Mouse (Mus musculus): ENCODE data around the gene Gpr19. TPM values are rescaled to one million over a fixed set of nuclear protein-coding genes. Genes with fewer than 3 reads are reported as not detected.

Gene Gpr19
- polyA plus RNA-seq, 1 experiment from 2014 or later = 9.1 TPM

- H3K4me1 ChIP-seq (ENCODE audit: control insufficient read depth in 2 of 2, insufficient read depth in 2 of 2, low read length in 2 of 2) = no peaks in the 10 kb centered on the region
- H3K27ac ChIP-seq (replicated peaks in 1 of 2; ENCODE audit: control insufficient read depth in 1 of 2, insufficient read depth in 1 of 2, low read depth in 2 of 2, low read length in 2 of 2) = no peak overlapping the region
- H3K9ac ChIP-seq (ENCODE audit: low read length) = no peak overlapping the region
- WGBS = 82% methylated on average over 4 of the region's 4 CpGs
- H3K9me3 ChIP-seq (ENCODE audit: control insufficient read depth, low read length) = peaks cover 2% of the 10 kb centered on the region; the same call in 1 of the 2 replicates
- H3K4me2 ChIP-seq (ENCODE audit: low read length) = no peak overlapping the region
- H3K4me3 ChIP-seq (ENCODE audit: control insufficient read depth in 1 of 2, insufficient read depth in 1 of 2, low read depth in 1 of 2, low read length in 2 of 2) = no peak overlapping the region
- H3K27me3 ChIP-seq (ENCODE audit: control insufficient read depth, insufficient read depth, low read length) = no peaks in the 10 kb centered on the region
- H3K36me3 ChIP-seq (ENCODE audit: control insufficient read depth, insufficient read depth, low read length) = peaks cover 16% of the 10 kb centered on the region
- no peak for ATAC-seq (ENCODE audit: insufficient number of reproducible peaks, insufficient read depth, low FRiP score, low read depth)
Measured at GRCm38 (mm10) chr6:134870887-134871286, 27.5 kb downstream of the Gpr19 start.

- ATAC-seq (ENCODE audit: insufficient number of reproducible peaks, insufficient read depth, low FRiP score, low read depth) = no peak
- Histone ChIP-seq H3K27me3 (ENCODE audit: control insufficient read depth, insufficient read depth, low read length) (no peaks in the 10 kb centered on the region), H3K9me3 (ENCODE audit: control insufficient read depth, low read length) (peaks cover 2% of the 10 kb centered on the region; the same call in 1 of the 2 replicates), H3K9ac (ENCODE audit: low read length) (no peak overlapping the region), H3K4me2 (ENCODE audit: low read length) (no peak overlapping the region), H3K4me1 (ENCODE audit: control insufficient read depth in 2 of 2, insufficient read depth in 2 of 2, low read length in 2 of 2) (no peaks in the 10 kb centered on the region), H3K27ac (replicated peaks in 1 of 2; ENCODE audit: control insufficient read depth in 1 of 2, insufficient read depth in 1 of 2, low read depth in 2 of 2, low read length in 2 of 2) (no peak overlapping the region), H3K36me3 (ENCODE audit: control insufficient read depth, insufficient read depth, low read length) (peaks cover 14% of the 10 kb centered on the region), H3K4me3 (ENCODE audit: control insufficient read depth in 1 of 2, insufficient read depth in 1 of 2, low read depth in 1 of 2, low read length in 2 of 2) (no peak overlapping the region)
- WGBS = 75% methylated on average over 12 of the region's 12 CpGs
Measured at GRCm38 (mm10) chr6:134870209-134870742, 28.1 kb downstream of the Gpr19 start.

GRCm38 (mm10) chr6:134867325-134867724, 31.1 kb downstream of the Gpr19 start:
- H3K4me3 ChIP-seq (ENCODE audit: control insufficient read depth in 1 of 2, insufficient read depth in 1 of 2, low read depth in 1 of 2, low read length in 2 of 2) = no peak overlapping the region
- H3K9ac ChIP-seq (ENCODE audit: low read length) = no peak overlapping the region
- H3K4me2 ChIP-seq (ENCODE audit: low read length) = no peak overlapping the region
- H3K4me1 ChIP-seq (ENCODE audit: control insufficient read depth in 2 of 2, insufficient read depth in 2 of 2, low read length in 2 of 2) = no peaks in the 10 kb centered on the region; a peak in 1 of 4 replicates
- peaks cover 14% of the 10 kb centered on the region for H3K36me3 ChIP-seq (ENCODE audit: control insufficient read depth, insufficient read depth, low read length)
- no peaks in the 10 kb centered on the region for H3K27me3 ChIP-seq (ENCODE audit: control insufficient read depth, insufficient read depth, low read length)
- 94% methylated on average over 3 of the region's 3 CpGs for WGBS
- peaks cover 2% of the 10 kb centered on the region; the same call in 1 of the 2 replicates for H3K9me3 ChIP-seq (ENCODE audit: control insufficient read depth, low read length)
- no peak for ATAC-seq (ENCODE audit: insufficient number of reproducible peaks, insufficient read depth, low FRiP score, low read depth)
- no peak overlapping the region for H3K27ac ChIP-seq (replicated peaks in 1 of 2; ENCODE audit: control insufficient read depth in 1 of 2, insufficient read depth in 1 of 2, low read depth in 2 of 2, low read length in 2 of 2)

GRCm38 (mm10) chr6:134866113-134866512, 32.3 kb downstream of the Gpr19 start:
- Histone ChIP-seq H3K9ac (ENCODE audit: low read length) (no peak overlapping the region), H3K4me1 (ENCODE audit: control insufficient read depth in 2 of 2, insufficient read depth in 2 of 2, low read length in 2 of 2) (no peaks in the 10 kb centered on the region; a peak in 1 of 4 replicates), H3K36me3 (ENCODE audit: control insufficient read depth, insufficient read depth, low read length) (peaks cover 14% of the 10 kb centered on the region), H3K27ac (replicated peaks in 1 of 2; ENCODE audit: control insufficient read depth in 1 of 2, insufficient read depth in 1 of 2, low read depth in 2 of 2, low read length in 2 of 2) (no peak overlapping the region), H3K4me3 (ENCODE audit: control insufficient read depth in 1 of 2, insufficient read depth in 1 of 2, low read depth in 1 of 2, low read length in 2 of 2) (no peak overlapping the region), H3K27me3 (ENCODE audit: control insufficient read depth, insufficient read depth, low read length) (no peaks in the 10 kb centered on the region), H3K4me2 (ENCODE audit: low read length) (no peak overlapping the region), H3K9me3 (ENCODE audit: control insufficient read depth, low read length) (peaks cover 2% of the 10 kb centered on the region; the same call in 1 of the 2 replicates)
- ATAC-seq (ENCODE audit: insufficient number of reproducible peaks, insufficient read depth, low FRiP score, low read depth) = no peak
- 89% methylated on average over 7 of the region's 7 CpGs for WGBS

- WGBS = 5% methylated on average over 19 of the region's 19 CpGs
- H3K4me1 ChIP-seq (ENCODE audit: control insufficient read depth in 2 of 2, insufficient read depth in 2 of 2, low read length in 2 of 2) = no peaks in the 10 kb centered on the region; a peak in 1 of 4 replicates
- no peak for ATAC-seq (ENCODE audit: insufficient number of reproducible peaks, insufficient read depth, low FRiP score, low read depth)
- H3K36me3 ChIP-seq (ENCODE audit: control insufficient read depth, insufficient read depth, low read length) = no peaks in the 10 kb centered on the region
- no peaks in the 10 kb centered on the region for H3K9me3 ChIP-seq (ENCODE audit: control insufficient read depth, low read length)
- 0 out of 4 replicates have a peak overlapping the region, but pooled peaks of 1 of the 2 experiments have one; percentile 5 for H3K4me3 ChIP-seq (ENCODE audit: control insufficient read depth in 1 of 2, insufficient read depth in 1 of 2, low read depth in 1 of 2, low read length in 2 of 2)
- peak overlapping the region; percentile 23; the same call in 1 of the 2 replicates for H3K9ac ChIP-seq (ENCODE audit: low read length)
- H3K4me2 ChIP-seq (ENCODE audit: low read length) = peak overlapping the region; percentile 55
- H3K27ac ChIP-seq (replicated peaks in 1 of 2; ENCODE audit: control insufficient read depth in 1 of 2, insufficient read depth in 1 of 2, low read depth in 2 of 2, low read length in 2 of 2) = no peak overlapping the region
- H3K27me3 ChIP-seq (ENCODE audit: control insufficient read depth, insufficient read depth, low read length) = no peaks in the 10 kb centered on the region
Measured at GRCm38 (mm10) chr6:134863146-134863545, 35.2 kb downstream of the Gpr19 start.

- Histone ChIP-seq H3K4me2 (ENCODE audit: low read length) (peak overlapping the region; percentile 55), H3K27me3 (ENCODE audit: control insufficient read depth, insufficient read depth, low read length) (no peaks in the 10 kb centered on the region), H3K9ac (ENCODE audit: low read length) (peak overlapping the region; percentile 23; the same call in 1 of the 2 replicates), H3K4me1 (ENCODE audit: control insufficient read depth in 2 of 2, insufficient read depth in 2 of 2, low read length in 2 of 2) (no peaks in the 10 kb centered on the region; a peak in 1 of 4 replicates), H3K36me3 (ENCODE audit: control insufficient read depth, insufficient read depth, low read length) (no peaks in the 10 kb centered on the region), H3K9me3 (ENCODE audit: control insufficient read depth, low read length) (no peaks in the 10 kb centered on the region), H3K27ac (replicated peaks in 1 of 2; ENCODE audit: control insufficient read depth in 1 of 2, insufficient read depth in 1 of 2, low read depth in 2 of 2, low read length in 2 of 2) (no peak overlapping the region), H3K4me3 (ENCODE audit: control insufficient read depth in 1 of 2, insufficient read depth in 1 of 2, low read depth in 1 of 2, low read length in 2 of 2) (0 out of 4 replicates have a peak overlapping the region, but pooled peaks of 1 of the 2 experiments have one; percentile 1)
- ATAC-seq (ENCODE audit: insufficient number of reproducible peaks, insufficient read depth, low FRiP score, low read depth) = no peak
- WGBS = 54% methylated on average over 13 of the region's 13 CpGs
Measured at GRCm38 (mm10) chr6:134862671-134863104, 35.7 kb downstream of the Gpr19 start.

- Histone ChIP-seq H3K36me3 (ENCODE audit: control insufficient read depth, insufficient read depth, low read length) (no peaks in the 10 kb centered on the region), H3K27me3 (ENCODE audit: control insufficient read depth, insufficient read depth, low read length) (no peaks in the 10 kb centered on the region), H3K4me2 (ENCODE audit: low read length) (no peak overlapping the region), H3K9me3 (ENCODE audit: control insufficient read depth, low read length) (no peaks in the 10 kb centered on the region), H3K4me3 (ENCODE audit: control insufficient read depth in 1 of 2, insufficient read depth in 1 of 2, low read depth in 1 of 2, low read length in 2 of 2) (no peak overlapping the region), H3K4me1 (ENCODE audit: control insufficient read depth in 2 of 2, insufficient read depth in 2 of 2, low read length in 2 of 2) (no peaks in the 10 kb centered on the region; a peak in 1 of 4 replicates), H3K27ac (replicated peaks in 1 of 2; ENCODE audit: control insufficient read depth in 1 of 2, insufficient read depth in 1 of 2, low read depth in 2 of 2, low read length in 2 of 2) (no peak overlapping the region), H3K9ac (ENCODE audit: low read length) (no peak overlapping the region)
- ATAC-seq (ENCODE audit: insufficient number of reproducible peaks, insufficient read depth, low FRiP score, low read depth) = no peak
- 79% methylated on average over 12 of the region's 12 CpGs for WGBS
Measured at GRCm38 (mm10) chr6:134861386-134861785, 37.0 kb downstream of the Gpr19 start.

Data from heart, embryonic 14.5 days (tissue).